Mouse (Mus musculus): ENCODE results near the gene Cacna2d3.

Cacna2d3 gene

DNA sequence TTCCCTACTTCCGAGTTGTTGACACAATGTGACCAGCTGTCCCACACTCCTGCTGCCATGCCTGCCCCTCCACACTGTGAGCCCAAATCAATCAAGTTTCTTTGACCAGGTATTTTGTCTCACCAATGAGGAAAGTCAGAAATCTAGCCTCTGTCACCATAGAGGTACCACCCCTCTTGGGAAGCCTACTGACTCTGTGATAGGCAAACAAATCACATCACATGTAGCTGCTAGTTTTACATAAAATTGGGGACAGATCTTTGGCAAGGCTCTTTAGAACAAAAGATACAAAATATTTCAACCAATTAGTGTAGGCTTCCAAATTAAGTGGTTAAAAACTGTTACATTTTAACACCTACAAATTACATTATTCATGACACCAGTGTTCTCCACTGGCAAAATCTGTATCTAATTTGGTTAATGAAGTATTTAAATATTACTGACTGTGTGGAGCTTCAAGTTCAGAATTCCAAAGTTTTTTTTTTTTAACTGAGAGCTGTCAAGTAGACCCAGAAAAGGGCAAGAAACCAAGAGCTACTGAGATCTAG, 788.8 kb downstream of the Cacna2d3 start:
- in situ Hi-C loops (cut with MboI), result no loop called here

DNA sequence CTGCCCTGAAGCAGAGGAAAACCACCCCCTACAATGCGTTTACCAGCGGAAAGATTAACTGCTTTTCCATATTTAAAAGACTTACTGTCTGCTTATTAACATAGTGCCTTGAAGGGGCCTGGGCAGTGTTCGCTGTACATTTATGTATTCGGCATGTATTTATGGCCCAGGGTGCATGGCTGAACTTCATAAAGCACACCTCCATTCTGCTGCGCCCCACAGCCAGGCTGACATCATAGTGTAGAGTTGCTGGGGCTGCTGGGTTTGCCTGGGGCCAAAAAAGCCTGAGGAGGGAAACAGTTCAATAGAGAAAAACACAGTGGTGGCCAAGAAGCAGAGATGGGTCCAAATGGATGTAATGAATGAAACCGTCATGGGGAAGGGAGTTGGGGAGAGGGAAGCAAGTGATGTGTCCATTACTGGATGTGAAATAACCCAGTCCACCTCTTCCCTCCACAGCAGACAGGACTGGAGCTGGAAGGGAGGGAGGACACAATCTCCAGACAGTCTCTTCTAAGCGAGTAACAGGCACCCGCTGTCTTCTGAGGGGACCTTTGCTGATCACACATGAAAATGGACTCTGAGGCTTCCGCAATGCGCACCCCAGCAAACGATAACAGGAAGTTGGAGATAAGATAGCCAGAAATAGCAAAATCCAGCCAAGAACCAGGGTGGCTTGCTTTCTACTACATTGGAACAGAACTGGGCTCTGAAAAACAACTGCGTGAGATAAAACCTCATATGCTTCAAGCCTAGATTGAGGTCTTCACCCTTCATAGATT, 798.3 kb downstream of the Cacna2d3 start:
- in situ Hi-C loops (cut with MboI), result no loop called here

DNA sequence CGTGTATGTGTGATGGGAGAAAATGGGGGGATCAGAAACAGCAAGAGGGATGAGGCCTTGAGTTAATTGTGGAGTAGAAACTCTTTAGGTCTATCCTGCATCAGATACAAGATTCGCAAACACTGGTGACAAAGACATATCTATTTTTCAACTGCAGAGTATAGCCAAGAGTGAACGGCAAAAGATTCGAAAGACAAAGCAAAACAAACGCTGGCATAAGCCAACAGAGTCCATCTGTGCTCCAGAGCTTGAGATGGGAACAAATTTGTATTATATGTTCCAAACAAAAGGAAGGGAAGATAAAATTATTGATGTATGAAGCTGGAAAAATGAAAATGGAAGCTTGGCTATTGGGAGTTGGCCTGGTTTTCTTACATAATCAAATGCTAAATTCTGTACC, 802.8 kb downstream of the Cacna2d3 start:
- in situ Hi-C loops (cut with MboI), result no loop called here

DNA sequence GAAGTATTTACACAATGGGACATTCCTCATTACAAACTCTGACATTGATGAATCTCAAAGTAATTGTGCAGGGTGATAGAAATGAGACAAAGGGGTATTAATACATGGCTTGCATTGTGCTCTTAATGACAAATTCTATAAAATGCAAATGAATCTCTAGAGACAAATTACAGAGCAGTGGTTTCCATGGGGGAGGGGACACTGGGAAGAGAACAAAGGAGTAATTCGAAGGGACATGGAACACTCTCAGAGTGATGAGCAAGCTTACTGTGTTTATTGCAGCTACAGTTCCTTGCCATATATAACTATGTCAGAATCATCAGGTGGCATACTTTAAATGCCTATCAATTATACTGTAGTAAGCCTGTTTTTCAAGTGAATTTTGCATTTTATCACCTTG, 806.7 kb downstream of the Cacna2d3 start:
- in situ Hi-C loops (cut with MboI), result no loop called here

DNA sequence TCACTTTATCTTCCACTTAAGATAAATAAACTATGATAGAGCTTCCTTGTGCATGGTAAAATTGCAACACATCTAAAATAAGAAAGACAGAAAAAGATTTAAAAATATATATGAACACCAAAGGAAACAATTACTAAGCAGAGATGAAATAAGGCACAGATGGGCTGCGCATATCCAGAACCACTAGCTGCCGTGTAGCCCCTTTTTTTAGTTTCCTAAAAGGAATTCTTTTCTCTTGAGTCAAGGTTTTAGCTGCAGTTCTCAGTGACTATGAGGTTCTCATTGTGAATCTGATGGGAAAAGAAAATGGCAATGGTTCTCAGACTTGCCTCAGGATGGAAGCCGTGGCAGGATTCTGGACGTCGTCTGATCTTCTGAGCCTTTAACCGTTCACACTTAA, 814.0 kb downstream of the Cacna2d3 start:
- in situ Hi-C loops (cut with MboI), result no loop called here

DNA sequence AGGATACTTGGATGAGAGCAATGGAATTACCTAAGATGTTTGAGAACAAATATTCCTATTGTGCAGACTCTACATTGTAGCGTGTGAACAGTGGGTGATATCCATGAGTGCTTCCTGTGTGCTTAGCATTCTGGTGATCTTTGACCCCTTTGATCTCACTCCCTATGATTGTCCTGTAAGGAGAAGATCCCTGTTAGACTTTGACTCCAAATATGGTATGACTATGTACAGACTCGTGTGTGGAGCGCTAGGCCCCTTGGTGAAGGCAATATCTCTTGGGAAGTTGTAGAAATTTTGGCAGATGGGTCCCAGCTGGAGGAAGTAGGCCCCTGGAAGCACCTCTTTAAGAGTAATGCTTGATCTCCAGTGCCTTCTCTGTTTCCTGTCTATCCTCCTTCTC, 829.1 kb downstream of the Cacna2d3 start:
- in situ Hi-C loops (cut with MboI), result no loop called here

DNA sequence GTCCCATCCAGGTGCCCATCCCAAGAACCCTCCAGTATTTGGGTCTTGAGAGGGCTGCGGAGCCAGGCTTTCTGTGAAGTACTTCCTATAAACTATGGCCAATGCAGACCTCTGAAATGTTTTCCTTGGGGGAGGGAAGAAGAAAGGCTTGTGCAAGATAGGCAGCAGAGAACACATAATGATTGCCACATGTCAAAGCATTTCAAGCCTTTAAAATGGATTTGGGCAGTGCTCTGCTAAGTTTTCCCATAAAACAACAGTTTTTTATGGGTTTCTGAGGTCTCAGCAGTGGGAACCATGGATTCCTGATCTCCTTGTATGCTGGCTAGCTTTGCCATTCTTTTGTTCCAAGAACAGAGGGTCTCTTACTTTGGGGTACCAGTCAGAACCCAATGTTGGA, 834.3 kb downstream of the Cacna2d3 start:
- in situ Hi-C loops (cut with MboI), result no loop called here

DNA sequence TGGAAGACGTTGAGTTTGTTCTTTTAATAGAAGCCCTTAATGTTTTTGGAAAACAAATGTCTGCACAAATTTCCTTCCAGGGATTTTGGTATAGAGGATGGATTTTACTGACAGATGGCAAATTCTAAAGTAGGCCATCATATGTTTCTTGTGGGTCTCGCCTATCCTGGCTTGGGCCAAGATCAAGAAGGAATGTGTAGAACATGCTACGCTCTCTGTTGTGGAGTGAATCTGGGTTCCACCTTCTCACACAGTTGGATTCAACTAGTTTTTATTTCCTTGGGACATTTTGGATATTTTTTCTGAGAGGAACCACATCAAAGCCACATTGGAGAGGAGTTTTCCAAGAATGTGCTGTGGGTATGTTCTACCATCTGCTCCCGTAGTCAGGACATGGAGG, 835.0 kb downstream of the Cacna2d3 start:
- in situ Hi-C loops (cut with MboI), result no loop called here

DNA sequence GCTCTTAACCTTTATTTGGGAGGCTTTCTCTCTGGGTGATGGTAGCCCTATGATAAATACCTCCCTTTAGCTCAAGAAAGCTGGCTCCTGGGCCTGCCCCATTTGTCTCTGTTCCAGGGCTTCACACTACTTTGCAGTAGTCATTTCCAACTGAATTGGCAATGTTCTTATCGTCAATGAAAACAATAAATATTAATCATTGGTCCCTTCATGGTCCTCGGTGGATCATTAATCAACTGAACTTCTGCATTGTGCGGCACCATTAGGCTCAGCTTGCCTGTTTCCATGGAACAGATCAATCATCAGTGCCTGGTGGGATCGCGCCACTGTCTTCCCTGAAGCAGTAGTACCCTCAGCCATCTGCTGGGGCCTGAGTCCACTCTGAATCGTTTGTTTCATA, 850.7 kb downstream of the Cacna2d3 start:
- in situ Hi-C loops (cut with MboI), result no loop called here

DNA sequence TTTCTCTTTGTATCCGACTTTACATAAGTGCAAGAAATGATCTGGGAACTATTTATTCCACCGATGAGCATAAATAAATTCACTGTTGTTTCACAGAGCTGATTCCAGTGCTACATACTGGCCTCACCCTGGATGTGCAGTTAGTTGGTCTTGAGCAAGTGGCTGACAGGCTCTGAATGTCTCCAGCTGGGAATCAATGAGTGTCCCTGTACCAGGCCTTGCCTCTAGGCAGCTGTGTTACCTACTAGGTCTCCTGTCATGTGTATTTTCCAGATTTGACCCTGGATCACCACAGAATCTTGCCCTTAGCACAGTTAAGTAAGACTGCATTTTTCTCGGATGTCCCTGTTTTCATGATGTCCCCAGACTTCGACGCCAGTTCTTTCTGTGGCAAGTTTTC, 851.3 kb downstream of the Cacna2d3 start:
- in situ Hi-C loops (cut with MboI), result no loop called here

DNA sequence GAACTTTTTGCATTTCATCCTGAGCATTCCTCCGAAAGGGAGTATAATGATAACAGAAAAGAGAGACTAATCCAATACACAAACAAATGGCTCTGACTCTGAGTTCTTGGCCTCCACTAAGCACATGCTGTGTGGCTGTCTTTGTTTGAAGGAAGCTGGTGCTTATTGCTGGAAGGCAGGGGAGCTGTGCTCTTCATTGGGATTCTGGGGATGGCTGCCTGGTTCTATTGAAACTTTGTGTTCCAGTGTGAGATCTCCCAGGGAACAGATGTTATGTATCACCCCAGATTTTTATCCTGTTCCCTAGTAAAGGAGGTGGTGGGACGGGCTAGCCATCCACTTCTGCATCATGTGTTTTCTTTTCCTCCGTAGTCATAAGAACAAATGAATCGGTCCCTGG, 856.7 kb downstream of the Cacna2d3 start:
- in situ Hi-C loops (cut with MboI), result no loop called here

DNA sequence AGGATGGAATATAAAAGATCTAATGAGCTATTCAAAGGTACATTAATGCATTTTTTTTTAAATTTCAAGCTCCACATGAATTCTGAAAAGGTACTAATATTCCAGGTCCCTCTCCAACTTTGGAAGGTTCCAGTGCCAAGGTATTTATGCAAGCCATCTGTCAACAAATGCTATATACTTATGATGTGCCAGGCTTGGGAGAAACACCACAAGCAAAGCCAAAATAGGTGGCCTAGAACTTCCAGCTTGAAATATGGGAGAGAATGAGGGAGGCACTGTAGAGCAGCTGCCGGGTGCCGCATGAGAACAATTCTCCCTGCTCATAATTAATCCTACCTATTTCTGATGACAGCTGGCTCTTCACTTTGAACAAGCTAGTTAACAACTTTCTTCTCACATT, 860.5 kb downstream of the Cacna2d3 start:
- in situ Hi-C loops (cut with MboI), result no loop called here

Measured in mature B cell (primary cell).